Mouse (Mus musculus): ENCODE results near the gene A730009L09Rik. TPM values are rescaled to one million over a fixed set of nuclear protein-coding genes. Genes with fewer than 3 reads are reported as not detected.

The A730009L09Rik gene
- polyA plus RNA-seq, 1 experiment: not detected

GRCm38 (mm10) chr16:84553981-84554380 is 39.1 kb downstream of the A730009L09Rik start:
- Histone ChIP-seq H3K4me3 (replicated peaks) (no peak overlapping the region), H3K9me3 (ENCODE audit: control insufficient read depth, low read length) (peaks cover 14% of the 10 kb centered on the region; the same call in 1 of the 2 replicates), H3K27me3 (ENCODE audit: control insufficient read depth) (no peaks in the 10 kb centered on the region), H3K36me3 (ENCODE audit: control insufficient read depth) (no peaks in the 10 kb centered on the region), H3K4me1 (ENCODE audit: control insufficient read depth) (no peaks in the 10 kb centered on the region)
- TF ChIP-seq TAL1 (IDR thresholded peaks at IDR 0.05; ENCODE audit: low read length): no peak
- TF ChIP-seq GATA1 (IDR thresholded peaks at IDR 0.05; ENCODE audit: low read length): no peak

- peaks cover 4% of the 10 kb centered on the region; the same call in 1 of the 2 replicates for H3K9me3 ChIP-seq (ENCODE audit: control insufficient read depth, low read length)
- no peak overlapping the region for H3K4me3 ChIP-seq (replicated peaks)
- no peaks in the 10 kb centered on the region for H3K36me3 ChIP-seq (ENCODE audit: control insufficient read depth)
- H3K4me1 ChIP-seq (ENCODE audit: control insufficient read depth): no peaks in the 10 kb centered on the region
- H3K27me3 ChIP-seq (ENCODE audit: control insufficient read depth): no peaks in the 10 kb centered on the region
- no peak for TF ChIP-seq GATA1 (IDR thresholded peaks at IDR 0.05; ENCODE audit: low read length)
- TF ChIP-seq TAL1 (IDR thresholded peaks at IDR 0.05; ENCODE audit: low read length): no peak
Observed at GRCm38 (mm10) chr16:84558113-84558917, 43.4 kb downstream of the A730009L09Rik start.

GRCm38 (mm10) chr16:84559569-84560278 is 44.8 kb downstream of the A730009L09Rik start:
- Histone ChIP-seq H3K4me1 (ENCODE audit: control insufficient read depth) (no peaks in the 10 kb centered on the region), H3K4me3 (replicated peaks) (no peak overlapping the region), H3K9me3 (ENCODE audit: control insufficient read depth, low read length) (no peaks in the 10 kb centered on the region), H3K36me3 (ENCODE audit: control insufficient read depth) (no peaks in the 10 kb centered on the region), H3K27me3 (ENCODE audit: control insufficient read depth) (no peaks in the 10 kb centered on the region)
- no peak for TF ChIP-seq GATA1 (IDR thresholded peaks at IDR 0.05; ENCODE audit: low read length)
- no peak for TF ChIP-seq TAL1 (IDR thresholded peaks at IDR 0.05; ENCODE audit: low read length)

GRCm38 (mm10) chr16:84560279-84560602 is 45.3 kb downstream of the A730009L09Rik start:
- TF ChIP-seq TAL1 (IDR thresholded peaks at IDR 0.05; ENCODE audit: low read length): no peak
- TF ChIP-seq GATA1 (IDR thresholded peaks at IDR 0.05; ENCODE audit: low read length): no peak
- H3K4me1 ChIP-seq (ENCODE audit: control insufficient read depth): no peaks in the 10 kb centered on the region
- no peaks in the 10 kb centered on the region for H3K27me3 ChIP-seq (ENCODE audit: control insufficient read depth)
- H3K9me3 ChIP-seq (ENCODE audit: control insufficient read depth, low read length): no peaks in the 10 kb centered on the region
- no peak overlapping the region for H3K4me3 ChIP-seq (replicated peaks)
- H3K36me3 ChIP-seq (ENCODE audit: control insufficient read depth): no peaks in the 10 kb centered on the region

Other genes with a start within 250 kb of the A730009L09Rik start
- 8.5 and 14.3 TPM in 2 replicates for gene Mrpl39, start 220.6 kb downstream of the A730009L09Rik start, polyA plus RNA-seq (2012)

Data from erythroblast, embryonic 14.5 days (primary cell).